Mouse (Mus musculus) kidney, postnatal 14 days (tissue): ENCODE results near the gene Mex3a.

Experiments
- DNase-seq: peaks from one replicate; pipeline ENCODE4 v3.0.0; 2022; ENCODE audit warnings: mixed read lengths

Gene Mex3a

GRCm38 (mm10) chr3:88546674-88547418 lies 14.7 kb downstream of the Mex3a start:
- no peak for DNase-seq

GRCm38 (mm10) chr3:88548180-88548917 lies 16.2 kb downstream of the Mex3a start, which contains the start of gene Rab25:
TSS of gene Rab25 (minus strand) at chr3:88548300.
- peak; percentile 76 for DNase-seq

DNA sequence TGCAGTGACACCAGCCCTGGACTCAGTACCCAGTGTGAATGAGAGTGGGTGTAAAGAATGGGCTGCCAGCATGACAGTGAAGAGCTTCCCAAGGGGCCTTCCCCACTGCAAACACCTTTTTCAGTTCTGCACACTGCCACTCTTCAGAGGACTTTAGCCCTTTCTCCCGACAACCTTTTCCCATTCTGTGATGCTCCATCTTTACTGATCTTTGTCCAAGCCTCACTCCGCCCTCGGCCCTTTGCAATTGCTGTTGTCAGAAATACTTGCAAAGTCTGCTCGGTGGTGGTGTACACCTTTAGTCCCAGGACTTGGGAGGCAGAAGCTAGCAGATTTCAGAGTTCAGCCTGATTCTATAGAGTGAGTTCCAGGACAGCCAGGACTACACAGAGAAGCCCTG lies 19.4 kb downstream of the Mex3a start:
- DNase-seq, result peak; percentile 35

- DNase-seq, result no peak
Observed at GRCm38 (mm10) chr3:88552082-88552645, 20.0 kb downstream of the Mex3a start.

- DNase-seq, result peak; percentile 99
Observed at GRCm38 (mm10) chr3:88552676-88553524, 20.7 kb downstream of the Mex3a start, which contains the start of gene Lamtor2. TSS of gene Lamtor2 (minus strand) at chr3:88553074.

DNA sequence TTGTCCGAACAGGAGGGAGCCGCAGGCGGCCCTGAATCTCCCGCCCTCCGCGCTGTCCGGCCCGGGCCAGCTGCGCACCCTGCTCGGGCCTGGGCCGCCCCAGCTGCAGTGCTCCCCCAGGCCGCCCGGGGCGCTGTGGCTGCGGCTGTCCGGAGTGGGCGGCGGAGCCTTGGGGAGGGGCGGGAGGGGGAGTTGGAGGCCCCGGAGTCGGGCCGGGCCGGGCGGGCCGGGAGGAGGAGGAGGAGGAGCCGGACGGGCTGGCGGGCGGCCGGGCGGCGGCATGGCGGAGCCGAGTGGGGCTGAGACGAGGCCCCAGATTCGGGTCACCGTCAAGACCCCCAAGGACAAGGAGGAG lies 21.3 kb downstream of the Mex3a start, which contains the start of gene Ubqln4:
Gene Ubqln4, plus strand, starts transcription at position 234 of the 355 bp plus-strand sequence.
- peak; percentile 96 for DNase-seq

- DNase-seq, result peak; percentile 36
Observed at GRCm38 (mm10) chr3:88553880-88554586, 21.8 kb downstream of the Mex3a start.

DNA sequence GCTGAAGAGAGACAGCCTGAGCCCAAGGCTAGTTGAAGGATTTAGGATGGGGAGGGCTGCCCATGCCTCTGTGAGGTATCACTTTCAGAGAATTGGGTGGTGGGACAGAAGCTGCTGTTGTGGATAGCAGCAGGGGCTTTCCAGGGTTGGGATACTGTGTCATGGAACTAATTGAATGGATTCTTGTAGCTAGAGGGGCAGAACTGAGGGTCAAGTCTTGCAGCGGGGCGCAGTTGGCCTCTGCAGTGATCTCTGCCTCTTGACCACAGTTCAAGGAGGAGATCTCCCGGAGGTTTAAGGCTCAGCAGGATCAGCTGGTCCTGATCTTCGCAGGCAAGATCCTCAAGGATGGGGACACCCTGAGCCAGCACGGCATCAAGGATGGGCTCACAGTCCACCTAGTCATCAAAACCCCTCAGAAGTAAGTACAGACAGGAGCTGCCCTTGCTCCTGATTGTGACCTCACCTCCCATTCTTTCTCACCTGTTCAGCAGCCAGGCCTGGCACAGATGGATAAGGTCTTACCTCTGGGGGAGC lies 22.9 kb downstream of the Mex3a start:
- DNase-seq, result no peak

DNA sequence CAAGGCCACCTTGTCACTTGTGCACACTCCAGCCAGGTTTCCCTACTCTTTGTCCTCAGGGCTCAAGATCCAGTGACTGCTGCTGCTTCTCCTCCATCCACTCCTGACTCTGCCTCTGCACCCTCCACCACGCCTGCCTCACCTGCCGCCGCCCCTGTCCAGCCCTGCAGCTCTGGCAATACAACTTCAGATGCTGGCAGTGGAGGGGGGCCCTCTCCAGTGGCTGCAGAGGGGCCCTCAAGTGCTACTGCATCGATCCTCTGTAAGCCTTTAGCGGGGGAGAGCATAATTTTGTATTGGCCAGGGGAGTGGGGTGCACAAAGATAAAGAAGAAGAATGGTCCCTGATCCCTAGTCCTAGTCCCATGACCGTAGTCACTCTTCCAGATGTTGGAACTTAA lies 23.5 kb downstream of the Mex3a start:
- DNase-seq, result no peak

GRCm38 (mm10) chr3:88556616-88557015 lies 24.4 kb downstream of the Mex3a start:
- no peak for DNase-seq

GRCm38 (mm10) chr3:88559596-88559995 lies 27.4 kb downstream of the Mex3a start:
- no peak for DNase-seq

DNA sequence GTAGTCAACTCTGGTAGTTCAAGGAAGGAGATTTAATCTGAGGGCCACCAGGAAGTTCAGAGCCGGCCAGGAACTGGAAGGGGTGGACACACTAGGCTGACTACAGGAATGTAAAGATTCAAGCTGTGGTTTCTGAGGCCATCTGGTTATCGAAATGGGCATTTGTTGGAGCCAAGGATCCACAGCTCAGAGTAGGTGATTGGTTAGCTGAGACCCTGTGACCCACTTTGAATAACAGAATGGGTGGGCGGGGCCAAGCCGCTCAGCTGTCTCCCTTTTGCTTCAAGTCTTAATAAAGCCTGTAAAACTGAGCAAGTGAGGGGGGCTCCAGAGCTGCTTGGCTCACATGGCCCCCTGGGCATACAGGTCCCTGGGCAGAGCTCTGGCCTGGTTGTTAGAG lies 29.8 kb downstream of the Mex3a start:
- DNase-seq, result peak; percentile 68

DNA sequence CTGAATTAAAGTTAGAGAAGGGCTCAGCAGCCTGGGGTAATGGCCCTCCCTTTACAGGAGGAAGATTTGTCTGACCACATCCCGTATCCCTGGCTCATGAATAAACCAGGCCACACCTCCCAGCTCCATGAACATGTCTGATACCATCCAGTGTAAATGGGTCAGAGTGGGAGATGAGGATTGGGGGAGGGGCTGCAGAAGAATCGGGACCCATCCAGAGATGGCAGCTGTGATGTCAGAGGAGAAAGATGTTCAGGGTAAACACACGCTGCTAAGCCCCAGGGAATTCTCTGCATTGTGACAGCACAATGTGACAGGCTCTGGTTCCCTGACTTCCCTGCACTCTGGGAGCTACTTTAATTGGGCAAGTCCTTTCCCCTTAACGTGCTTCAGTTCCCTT lies 31.2 kb downstream of the Mex3a start:
- DNase-seq, result no peak

DNA sequence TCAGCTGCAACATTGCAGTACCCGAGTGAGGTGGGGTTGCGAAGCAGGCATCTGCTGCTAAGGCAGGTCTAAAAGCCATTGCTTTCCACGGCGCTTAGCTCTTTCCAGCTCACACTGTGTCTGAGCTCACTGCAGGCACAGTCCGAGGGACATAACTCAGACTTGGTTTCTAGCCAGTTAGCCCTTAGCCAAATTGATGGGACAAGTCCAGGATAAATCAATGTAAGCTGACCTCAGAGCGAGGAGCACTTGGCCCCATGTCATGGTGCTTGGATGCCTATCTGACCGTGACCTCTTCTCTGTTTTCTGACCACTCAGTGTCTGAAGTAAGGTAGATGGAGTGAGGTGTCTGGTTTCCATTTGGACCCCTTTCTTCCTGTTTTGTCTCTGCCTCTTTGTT lies 31.8 kb downstream of the Mex3a start:
- no peak for DNase-seq

DNA sequence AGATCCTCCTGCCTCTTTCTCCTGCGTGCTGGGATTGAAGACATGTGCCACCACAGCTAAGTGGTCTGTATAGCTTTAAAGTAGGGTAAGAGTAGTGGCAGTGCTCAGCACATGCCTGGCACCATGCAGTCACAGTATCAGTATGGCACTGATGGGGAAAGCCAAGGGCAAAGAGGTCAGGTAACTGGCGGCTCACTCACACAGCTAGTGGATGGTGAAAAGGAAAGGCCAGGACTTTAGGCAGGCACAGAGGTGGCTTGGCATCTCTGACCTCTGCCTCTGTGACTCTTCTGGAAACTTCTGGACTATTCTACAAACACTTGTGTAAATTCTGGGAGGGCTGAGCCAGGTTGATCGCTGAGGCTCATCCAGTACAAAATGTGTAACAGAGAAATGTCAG lies 33.9 kb downstream of the Mex3a start:
- DNase-seq, result no peak

DNA sequence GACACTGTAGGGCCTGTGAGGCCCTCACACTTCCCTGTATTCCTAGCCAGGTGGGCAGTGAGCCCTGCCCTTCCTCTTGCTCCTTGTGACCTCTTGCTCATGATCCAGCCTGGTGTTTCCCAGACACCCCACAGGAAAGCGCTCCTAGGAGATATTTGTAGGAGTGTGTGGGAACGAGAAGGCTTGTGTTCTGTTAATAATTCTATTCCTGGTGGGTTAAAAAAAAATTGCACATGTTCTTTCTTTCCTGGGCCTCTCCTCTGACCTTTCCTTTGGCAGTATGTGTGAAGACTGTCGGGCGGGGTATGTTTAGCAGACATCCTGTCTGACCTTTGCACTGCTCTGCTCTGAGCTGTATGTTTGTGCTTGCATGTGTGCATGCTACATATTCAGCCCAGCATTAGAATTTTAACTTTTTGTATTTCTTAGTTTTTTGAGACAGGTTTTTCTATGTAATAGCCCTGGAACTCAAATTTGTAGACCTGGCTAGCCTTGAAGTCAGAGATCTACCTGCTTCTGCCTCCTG lies 34.4 kb downstream of the Mex3a start:
- DNase-seq, result no peak

- no peak for DNase-seq
Observed at GRCm38 (mm10) chr3:88567892-88568291, 35.7 kb downstream of the Mex3a start.

DNA sequence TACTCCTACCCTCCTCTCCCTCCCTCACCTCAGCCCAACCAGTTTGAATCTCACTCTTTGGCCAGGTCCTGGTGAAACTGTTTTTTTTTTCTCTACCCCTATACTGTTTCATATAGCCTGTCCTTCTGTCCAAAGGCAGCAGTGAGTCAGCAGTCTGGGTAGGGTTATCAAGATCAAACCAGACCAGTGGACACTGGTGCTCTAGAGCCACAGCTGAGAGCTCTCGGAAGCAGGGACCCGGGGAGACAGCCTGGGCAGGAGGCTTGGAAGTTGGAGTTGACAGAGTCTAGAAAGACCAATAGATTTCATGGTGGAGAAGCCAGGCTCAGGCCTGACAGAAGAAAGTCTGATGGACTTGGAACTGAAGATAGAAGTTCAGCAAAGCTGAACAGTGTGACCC lies 36.4 kb downstream of the Mex3a start:
- DNase-seq, result no peak

- DNase-seq, result no peak
Observed at GRCm38 (mm10) chr3:88569093-88569492, 36.9 kb downstream of the Mex3a start.

- DNase-seq, result no peak
Observed at GRCm38 (mm10) chr3:88569694-88570093, 37.5 kb downstream of the Mex3a start.

GRCm38 (mm10) chr3:88570341-88570740 lies 38.1 kb downstream of the Mex3a start:
- no peak for DNase-seq

- DNase-seq, result no peak
Observed at GRCm38 (mm10) chr3:88571856-88572255, 39.7 kb downstream of the Mex3a start.
